Mouse (Mus musculus) megakaryocyte, embryonic 14.5 days (primary cell): ENCODE results near the gene Cox17. TPM values are rescaled to one million over a fixed set of nuclear protein-coding genes. Genes with fewer than 3 reads are reported as not detected.
A peak's percentile ranks its signal among the peaks of the same experiment; 100 is the strongest.

Experiments
- H3K27me3 ChIP-seq: replicated peaks from 2 replicates; pipeline ENCODE3; 2012; ENCODE audit warnings: inconsistent platforms
- H3K36me3 ChIP-seq: replicated peaks from 2 replicates; pipeline ENCODE3; 2012; ENCODE audit warnings: low read length, inconsistent platforms, mixed read lengths
- H3K4me1 ChIP-seq: 2 replicates; pipeline ENCODE4 v1.6.1; 2012; ENCODE audit warnings: inconsistent platforms
- H3K4me3 ChIP-seq: replicated peaks from 2 replicates; pipeline ENCODE3; 2012; ENCODE audit warnings: moderate library complexity, mild to moderate bottlenecking, inconsistent platforms
- H3K9me3 ChIP-seq: 2 replicates; pipeline ENCODE4 v1.6.1; 2012; ENCODE audit warnings: inconsistent platforms
- FLI1 ChIP-seq: IDR thresholded peaks from 2 replicates; pipeline ENCODE4 v1.6.1; 2012; ENCODE audit warnings: low read length, inconsistent platforms, mixed read lengths
- GATA1 ChIP-seq: IDR thresholded peaks from 3 replicates; pipeline ENCODE4 v1.6.1; 2012; ENCODE audit warnings: mixed read lengths, low read length, inconsistent platforms, borderline replicate concordance
- polyA plus RNA-seq: library from polyadenylated mRNA; stranded (reverse); fragments of >175 nt; gene quantifications from 2 replicates; pipeline ENCODE4 v1.2.3, GENCODE M21; 2012; ENCODE audit warnings: low replicate concordance; ENCODE audit not compliant: insufficient read depth

Gene Cox17
- 25.9 and 292 TPM in 2 replicates for polyA plus RNA-seq

- no peak for TF ChIP-seq GATA1
- 0 out of 2 replicates have a peak, but pooled peaks have one; percentile 35 for TF ChIP-seq FLI1
- H3K36me3 ChIP-seq, result peaks cover 37% of the 10 kb centered on the region
- peaks cover 64% of the 10 kb centered on the region for H3K4me1 ChIP-seq
- H3K4me3 ChIP-seq, result peak within 1 kb of the TSS; percentile 95
- no peaks in the 10 kb centered on the region for H3K27me3 ChIP-seq
- no peaks in the 10 kb centered on the region for H3K9me3 ChIP-seq
Observed at GRCm38 (mm10) chr16:38346529-38347325, at the start of gene Cox17, which contains the start of gene Gm21987. TSS of gene Cox17 (plus strand) at chr16:38346991. TSS of gene Gm21987 (plus strand) at chr16:38347040.

- H3K4me3 ChIP-seq, result no peak overlapping the region
- H3K36me3 ChIP-seq, result no peaks in the 10 kb centered on the region
- TF ChIP-seq FLI1 (no peak), GATA1 (no peak)
- H3K9me3 ChIP-seq, result no peaks in the 10 kb centered on the region
- H3K27me3 ChIP-seq, result no peaks in the 10 kb centered on the region
- peaks cover 36% of the 10 kb centered on the region for H3K4me1 ChIP-seq
Observed at GRCm38 (mm10) chr16:38298410-38298809, 48.4 kb upstream of the Cox17 start.

- TF ChIP-seq FLI1 (no peak), GATA1 (no peak)
- H3K27me3 ChIP-seq, result peaks cover 10% of the 10 kb centered on the region
- no peaks in the 10 kb centered on the region for H3K36me3 ChIP-seq
Observed at GRCm38 (mm10) chr16:38302367-38302766, 44.4 kb upstream of the Cox17 start.

GRCm38 (mm10) chr16:38304460-38305194 lies 42.2 kb upstream of the Cox17 start:
- Histone ChIP-seq H3K4me1 (peaks cover 25% of the 10 kb centered on the region), H3K4me3 (no peak overlapping the region), H3K9me3 (peaks cover 9% of the 10 kb centered on the region), H3K27me3 (peaks cover 22% of the 10 kb centered on the region), H3K36me3 (no peaks in the 10 kb centered on the region)
- no peak for TF ChIP-seq GATA1
- TF ChIP-seq FLI1, result no peak

More at GRCm38 (mm10) chr16:38302367-38302766, 44.4 kb upstream of the Cox17 start:
- Histone ChIP-seq H3K9me3 (no peaks in the 10 kb centered on the region), H3K4me3 (no peak overlapping the region), H3K4me1 (peaks cover 33% of the 10 kb centered on the region)

- TF ChIP-seq FLI1, result no peak
- no peak for TF ChIP-seq GATA1
- Histone ChIP-seq H3K36me3 (no peaks in the 10 kb centered on the region), H3K27me3 (peaks cover 26% of the 10 kb centered on the region), H3K9me3 (peaks cover 9% of the 10 kb centered on the region), H3K4me1 (peaks cover 25% of the 10 kb centered on the region), H3K4me3 (no peak overlapping the region)
Observed at GRCm38 (mm10) chr16:38306571-38307220, 40.1 kb upstream of the Cox17 start.

- Histone ChIP-seq H3K4me3 (no peak overlapping the region), H3K27me3 (peaks cover 26% of the 10 kb centered on the region), H3K4me1 (peaks cover 25% of the 10 kb centered on the region), H3K9me3 (peaks cover 9% of the 10 kb centered on the region), H3K36me3 (no peaks in the 10 kb centered on the region)
- no peak for TF ChIP-seq FLI1
- TF ChIP-seq GATA1, result no peak
Observed at GRCm38 (mm10) chr16:38307221-38307605, 39.6 kb upstream of the Cox17 start.

- Histone ChIP-seq H3K4me1 (peaks cover 25% of the 10 kb centered on the region), H3K36me3 (no peaks in the 10 kb centered on the region), H3K27me3 (peaks cover 26% of the 10 kb centered on the region), H3K9me3 (peaks cover 9% of the 10 kb centered on the region), H3K4me3 (no peak overlapping the region)
- no peak for TF ChIP-seq FLI1
- TF ChIP-seq GATA1, result no peak
Observed at GRCm38 (mm10) chr16:38307651-38308050, 39.1 kb upstream of the Cox17 start.

- no peaks in the 10 kb centered on the region for H3K36me3 ChIP-seq
- H3K4me1 ChIP-seq, result peaks cover 25% of the 10 kb centered on the region
- H3K4me3 ChIP-seq, result no peak overlapping the region
- H3K9me3 ChIP-seq, result peaks cover 9% of the 10 kb centered on the region
- peaks cover 26% of the 10 kb centered on the region for H3K27me3 ChIP-seq
- TF ChIP-seq GATA1 (no peak), FLI1 (no peak)
Observed at GRCm38 (mm10) chr16:38308195-38308594, 38.6 kb upstream of the Cox17 start.

- no peak for TF ChIP-seq FLI1
- TF ChIP-seq GATA1, result no peak
- no peaks in the 10 kb centered on the region for H3K27me3 ChIP-seq
- H3K4me1 ChIP-seq, result peaks cover 11% of the 10 kb centered on the region; the same call in 1 of the 2 replicates
- no peak overlapping the region for H3K4me3 ChIP-seq
- H3K36me3 ChIP-seq, result no peaks in the 10 kb centered on the region
- H3K9me3 ChIP-seq, result peaks cover 7% of the 10 kb centered on the region
Observed at GRCm38 (mm10) chr16:38318492-38318891, 28.3 kb upstream of the Cox17 start.

- Histone ChIP-seq H3K4me1 (peaks cover 11% of the 10 kb centered on the region; the same call in 1 of the 2 replicates), H3K27me3 (no peaks in the 10 kb centered on the region), H3K9me3 (peaks cover 7% of the 10 kb centered on the region), H3K4me3 (no peak overlapping the region), H3K36me3 (no peaks in the 10 kb centered on the region)
- TF ChIP-seq GATA1, result no peak
- no peak for TF ChIP-seq FLI1
Observed at GRCm38 (mm10) chr16:38319087-38319486, 27.7 kb upstream of the Cox17 start.
